Mouse (Mus musculus) testis, adult 2 months (tissue): ENCODE data around the gene Ccdc130.

Source experiments
- CTCF ChIP-seq: fragments of 200-500 bp; IDR thresholded peaks from 2 replicates; pipeline ENCODE4 v1.5.1; 2012; ENCODE audit warnings: low read depth, mild to moderate bottlenecking, inconsistent platforms, low read length, moderate library complexity; ENCODE audit not compliant: control insufficient read depth, insufficient read depth, insufficient replicate concordance
- POLR2A ChIP-seq: fragments of 200-500 bp; IDR thresholded peaks from 2 replicates; pipeline ENCODE4 v1.6.1; 2012; ENCODE audit warnings: low read depth, mild to moderate bottlenecking, inconsistent platforms, low read length, moderate library complexity; ENCODE audit not compliant: control insufficient read depth

DNA sequence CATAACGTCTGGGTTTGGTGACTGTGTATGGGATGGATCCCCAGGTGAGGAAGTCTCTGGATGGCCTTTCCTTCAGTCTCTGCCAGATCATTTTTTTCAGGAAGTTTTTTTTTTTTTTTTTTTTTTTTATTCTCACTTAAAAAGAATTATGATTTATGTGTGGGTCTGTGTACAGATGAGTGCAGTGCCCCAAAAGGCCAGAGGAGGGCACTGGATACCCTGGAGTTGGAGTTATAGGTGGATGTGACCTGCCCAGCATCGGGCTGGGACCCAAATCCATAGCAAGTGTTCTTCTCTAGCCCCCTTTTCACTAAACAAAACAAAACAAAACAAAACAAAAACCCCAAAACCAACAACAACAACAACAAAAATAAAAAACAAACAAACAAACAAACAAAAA, 18.7 kb upstream of the Ccdc130 start:
- TF ChIP-seq CTCF (no peak), POLR2A (no peak)
